Mouse (Mus musculus) activated CD4-positive, CD25-positive, alpha-beta regulatory T cell, adult 4 months (primary cell): ENCODE data around the gene Gsta3. TPM values are rescaled to one million over a fixed set of nuclear protein-coding genes. Genes with fewer than 3 reads are reported as not detected.
"Not testable (repeated sequence)": the region's sequence is repeated elsewhere in the genome, so short reads cannot be mapped to it uniquely, and the experiment has no call there.

Experiments
- ATAC-seq: one replicate; pipeline ENCODE4 v1.8.0; 2017
- polyA plus RNA-seq, 2 experiments: library from polyadenylated mRNA; unstranded; fragments of 100-300 nt; shearing (Covaris generic); gene quantifications; one replicate each; pipeline ENCODE4 v1.2.1; 2017

Gene Gsta3
- 1 to 10 TPM; 2.1 to 2.6 TPM for polyA plus RNA-seq

GRCm38 (mm10) chr1:21239911-21240898 is at the start of gene Gsta3:
Gene Gsta3, plus strand, starts transcription at chr1:21240589.
- no peak for ATAC-seq

GRCm38 (mm10) chr1:21206241-21206640 is 34.1 kb upstream of the Gsta3 start:
- ATAC-seq: no peak

GRCm38 (mm10) chr1:21213537-21213936 is 26.9 kb upstream of the Gsta3 start:
- not testable (repeated sequence) for ATAC-seq

GRCm38 (mm10) chr1:21213991-21214692 is 26.2 kb upstream of the Gsta3 start:
- not testable (repeated sequence) for ATAC-seq

GRCm38 (mm10) chr1:21218489-21218919 is 21.9 kb upstream of the Gsta3 start, which contains the start of gene Tmem14a:
Gene Tmem14a, plus strand, starts transcription at chr1:21218575.
- ATAC-seq: peak; percentile 89

- ATAC-seq: no peak
Measured at GRCm38 (mm10) chr1:21227756-21228395, 12.5 kb upstream of the Gsta3 start.

GRCm38 (mm10) chr1:21228740-21229722 is 11.4 kb upstream of the Gsta3 start:
- ATAC-seq: not testable (repeated sequence)

- ATAC-seq: no peak
Measured at GRCm38 (mm10) chr1:21230376-21230775, 10.0 kb upstream of the Gsta3 start.

GRCm38 (mm10) chr1:21231744-21232464 is 8.5 kb upstream of the Gsta3 start:
- ATAC-seq: no peak

- ATAC-seq: no peak
Measured at GRCm38 (mm10) chr1:21232516-21232915, 7.9 kb upstream of the Gsta3 start.

GRCm38 (mm10) chr1:21235359-21235758 is 5.0 kb upstream of the Gsta3 start:
- no peak for ATAC-seq

GRCm38 (mm10) chr1:21241096-21241495 is 707 bp downstream of the Gsta3 start:
- no peak for ATAC-seq

GRCm38 (mm10) chr1:21244290-21244960 is 4.0 kb downstream of the Gsta3 start:
- ATAC-seq: no peak

GRCm38 (mm10) chr1:21246136-21246535 is 5.7 kb downstream of the Gsta3 start:
- no peak for ATAC-seq

GRCm38 (mm10) chr1:21247896-21248295 is 7.5 kb downstream of the Gsta3 start:
- no peak for ATAC-seq

GRCm38 (mm10) chr1:21248560-21249390 is 8.4 kb downstream of the Gsta3 start:
- ATAC-seq: no peak

GRCm38 (mm10) chr1:21251661-21252060 is 11.3 kb downstream of the Gsta3 start:
- ATAC-seq: no peak

- no peak for ATAC-seq
Measured at GRCm38 (mm10) chr1:21252566-21253302, 12.3 kb downstream of the Gsta3 start.

GRCm38 (mm10) chr1:21253303-21253650 is 12.9 kb downstream of the Gsta3 start:
- ATAC-seq: no peak
